Mouse (Mus musculus) mouse trophoblast stem cell (cell line): ENCODE results near the gene Ugt1a6b.

Experiments
- in situ Hi-C, 2 experiments: fragments of 300-500 bp; cut with MseI, MboI; formaldehyde crosslinking; loops; 2 replicates in 1 of 2; 3 replicates in 1 of 2; pipeline ENCODE4 v1.15.1; 2025

Ugt1a6b gene

GRCm38 (mm10) chr1:88259643-88260024, 156.6 kb downstream of the Ugt1a6b start:
- in situ Hi-C loops, result no loop called here

DNA sequence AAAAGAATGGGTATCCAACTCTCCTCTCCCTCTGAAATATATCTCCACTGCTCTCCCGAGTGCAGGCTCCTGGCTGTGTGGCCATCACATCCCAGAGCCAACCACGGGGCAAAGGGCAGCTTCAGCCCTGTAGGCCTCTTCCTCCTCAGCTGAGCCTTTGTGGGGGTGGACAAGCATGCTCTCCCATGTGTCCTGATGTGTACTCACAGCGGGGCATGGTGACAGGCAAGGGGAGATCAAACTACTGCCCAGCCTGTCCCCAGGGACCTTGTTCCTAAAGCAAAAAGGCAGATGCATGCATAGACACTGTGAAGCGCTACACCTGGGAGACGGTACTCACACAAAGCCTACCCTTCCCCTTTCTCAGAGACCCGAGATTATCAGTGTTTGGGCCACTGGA, 157.1 kb downstream of the Ugt1a6b start:
- in situ Hi-C loops, result no loop called here

- in situ Hi-C loops, result no loop called here
Measured at GRCm38 (mm10) chr1:88260604-88261377, 157.7 kb downstream of the Ugt1a6b start.

GRCm38 (mm10) chr1:88261706-88262105, 158.7 kb downstream of the Ugt1a6b start:
- in situ Hi-C loops, result no loop called here

GRCm38 (mm10) chr1:88262255-88262654, 159.2 kb downstream of the Ugt1a6b start:
- in situ Hi-C loops, result no loop called here

- in situ Hi-C loops, result no loop called here
Measured at GRCm38 (mm10) chr1:88262961-88263360, 159.9 kb downstream of the Ugt1a6b start.

DNA sequence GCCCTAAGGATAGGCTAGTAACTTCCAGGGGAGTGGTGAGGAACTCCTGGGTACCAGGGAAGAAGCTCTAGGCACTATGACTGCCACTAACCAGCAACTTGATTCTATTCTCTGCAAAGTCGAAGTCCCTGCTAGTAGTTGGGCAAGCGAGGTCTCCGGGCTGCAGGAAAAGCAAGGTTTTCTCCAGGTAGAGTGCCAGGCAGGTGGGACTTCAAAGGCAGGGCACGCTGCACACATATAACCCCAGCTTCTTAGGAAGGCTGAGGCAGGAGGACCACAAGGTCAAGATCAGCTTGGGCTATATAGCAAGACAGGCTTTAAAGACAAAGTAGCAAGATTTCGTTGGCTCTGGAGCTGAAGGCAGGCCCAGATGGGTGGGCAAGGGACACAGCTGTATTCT, 160.7 kb downstream of the Ugt1a6b start:
- in situ Hi-C loops, result no loop called here

DNA sequence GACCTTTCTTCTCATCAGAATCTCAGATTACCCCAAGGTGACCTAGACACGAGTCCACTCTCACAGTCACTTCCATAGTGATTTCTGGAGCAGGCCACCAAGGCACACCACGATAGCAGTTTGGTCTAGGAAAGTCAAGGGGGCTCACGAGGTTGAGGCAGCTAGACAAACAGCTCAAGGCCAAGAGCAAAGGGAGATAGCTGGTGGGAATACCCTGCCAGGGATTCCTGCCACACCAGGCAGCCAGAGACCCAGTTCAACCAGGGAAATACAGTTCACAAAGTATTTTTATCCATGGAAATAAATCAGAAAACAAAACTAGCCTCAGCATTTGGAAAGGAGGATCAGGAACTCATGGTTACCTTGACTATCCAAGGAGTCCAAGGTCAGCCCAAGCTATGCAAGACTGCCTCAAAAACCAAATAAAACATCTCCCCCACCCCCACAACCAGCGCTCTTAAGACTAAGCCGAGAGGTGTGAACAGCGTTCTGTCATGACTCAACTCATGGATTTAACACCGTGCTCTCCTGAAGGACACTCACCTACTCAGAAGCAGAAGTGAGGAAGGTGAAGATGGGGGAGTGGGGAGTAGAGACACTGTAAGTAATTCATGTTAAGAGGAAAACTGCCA, 161.3 kb downstream of the Ugt1a6b start:
- in situ Hi-C loops, result no loop called here

DNA sequence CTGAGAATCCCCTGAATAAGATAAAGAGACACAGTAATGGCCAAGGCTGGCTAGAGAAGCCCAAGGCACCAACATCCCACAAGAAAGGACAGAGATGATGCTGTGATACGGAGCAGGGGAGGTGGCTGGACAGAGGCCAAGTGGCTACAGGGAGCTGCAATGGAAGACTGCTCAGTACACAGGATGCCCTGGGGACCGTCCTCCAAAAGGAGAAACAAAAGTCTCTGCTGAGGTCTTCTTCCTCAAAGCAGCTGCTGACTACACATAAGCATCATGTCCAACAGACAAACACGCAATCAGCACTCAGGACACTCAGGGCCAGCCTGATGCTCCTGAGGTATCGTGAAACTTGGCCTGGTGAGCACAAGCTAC, 161.8 kb downstream of the Ugt1a6b start:
- in situ Hi-C loops, result no loop called here

GRCm38 (mm10) chr1:88266123-88266522, 163.1 kb downstream of the Ugt1a6b start:
- in situ Hi-C loops, result no loop called here

- in situ Hi-C loops, result no loop called here
Measured at GRCm38 (mm10) chr1:88267489-88267888, 164.4 kb downstream of the Ugt1a6b start.

- in situ Hi-C loops, result no loop called here
Measured at GRCm38 (mm10) chr1:88268070-88268469, 165.0 kb downstream of the Ugt1a6b start.
